ENCODE assay signal across 8 mouse cellular contexts in genomic region chr3:144561511-144562250, GRCm38 (mm10). TPM values are rescaled to one million over a fixed set of nuclear protein-coding genes. Genes with fewer than 3 reads are reported as not detected.
A peak's percentile ranks its signal among the peaks of the same experiment; 100 is the strongest.
DNase-seq lines count a peak whose midpoint lies in the region; ATAC-seq and TF ChIP-seq lines count a peak whose summit lies in the region.
"Had no signal": no experiment of that assay in that cellular context is flagged by ENCODE, and none has a peak within 500 bp of the region (broad histone marks: within the 10 kb centered on the region; RNA-seq: fewer than 3 reads in every experiment).

No protein-coding gene starts in this region.

- no peak overlapping the region for H3K27ac ChIP-seq in midbrain, embryonic 15.5 days
- H3K27ac ChIP-seq in midbrain, postnatal 0 days (ENCODE audit: low read depth, low read length), result no peak overlapping the region
- H3K27ac ChIP-seq in liver, embryonic 13.5 days, result no peak overlapping the region
- H3K27ac ChIP-seq: limb, embryonic 13.5 days had no signal

- H3K4me3 ChIP-seq in midbrain, embryonic 15.5 days, result no peak overlapping the region
- H3K4me3 ChIP-seq in midbrain, postnatal 0 days (ENCODE audit: low read depth, low read length), result no peak overlapping the region
- H3K4me3 ChIP-seq in erythroblast, embryonic 14.5 days (replicated peaks), result peak overlapping the region; percentile 28
- peak overlapping the region; percentile 25 for H3K4me3 ChIP-seq in liver, embryonic 13.5 days (replicated peaks)
- H3K4me3 ChIP-seq: limb, embryonic 13.5 days had no signal

- ATAC-seq in midbrain, embryonic 15.5 days (replicated peaks), result no peak
- no peak for ATAC-seq in midbrain, postnatal 0 days (ENCODE audit: low FRiP score)
- ATAC-seq in liver, embryonic 13.5 days (ENCODE audit: low read depth), result peak; percentile 54; the same call in 1 of the 2 replicates

- no peak overlapping the region for H3K9ac ChIP-seq in midbrain, embryonic 15.5 days
- H3K9ac ChIP-seq in midbrain, postnatal 0 days (replicated peaks; ENCODE audit: low read length, poor library complexity, severe bottlenecking), result no peak overlapping the region
- peak overlapping the region; percentile 47 for H3K9ac ChIP-seq in liver, embryonic 13.5 days
- H3K9ac ChIP-seq: limb, embryonic 13.5 days had no signal

- TF ChIP-seq CTCF in midbrain, postnatal 0 days (IDR thresholded peaks at IDR 0.05), result no peak

- H3K27me3 ChIP-seq in midbrain, embryonic 15.5 days (replicated peaks), result no peaks in the 10 kb centered on the region
- no peaks in the 10 kb centered on the region for H3K27me3 ChIP-seq in midbrain, postnatal 0 days (ENCODE audit: insufficient read depth, low read length)
- no peaks in the 10 kb centered on the region for H3K27me3 ChIP-seq in erythroblast, embryonic 14.5 days (ENCODE audit: control insufficient read depth)
- H3K27me3 ChIP-seq in liver, embryonic 13.5 days, result no peaks in the 10 kb centered on the region
- H3K27me3 ChIP-seq: limb, embryonic 13.5 days had no signal

- no peaks in the 10 kb centered on the region for H3K9me3 ChIP-seq in midbrain, embryonic 15.5 days
- no peaks in the 10 kb centered on the region for H3K9me3 ChIP-seq in midbrain, postnatal 0 days (ENCODE audit: low read length)
- no peaks in the 10 kb centered on the region for H3K9me3 ChIP-seq in erythroblast, embryonic 14.5 days (ENCODE audit: control insufficient read depth, low read length)
- H3K9me3 ChIP-seq in liver, embryonic 13.5 days (replicated peaks), result no peaks in the 10 kb centered on the region
- H3K9me3 ChIP-seq: limb, embryonic 13.5 days had no signal

- H3K36me3 ChIP-seq in midbrain, embryonic 15.5 days (replicated peaks), result no peaks in the 10 kb centered on the region
- no peaks in the 10 kb centered on the region for H3K36me3 ChIP-seq in midbrain, postnatal 0 days (ENCODE audit: insufficient read depth, low read length)
- H3K36me3 ChIP-seq in erythroblast, embryonic 14.5 days (ENCODE audit: control insufficient read depth), result no peaks in the 10 kb centered on the region
- H3K36me3 ChIP-seq in liver, embryonic 13.5 days, result no peaks in the 10 kb centered on the region
- H3K36me3 ChIP-seq: limb, embryonic 13.5 days had no signal

- peak overlapping the region; percentile 10; the same call in 1 of the 2 replicates for H3K4me2 ChIP-seq in midbrain, embryonic 15.5 days
- no peak overlapping the region for H3K4me2 ChIP-seq in midbrain, postnatal 0 days (ENCODE audit: low read depth, low read length, poor library complexity, severe bottlenecking)
- H3K4me2 ChIP-seq in liver, embryonic 13.5 days, result peak overlapping the region; percentile 55
- H3K4me2 ChIP-seq: limb, embryonic 13.5 days had no signal

- DNase-seq in midbrain, postnatal 0 days (ENCODE audit: low spot score), result no peak
- DNase-seq in liver, embryonic 13.5 days, result no peak
- DNase-seq in thymus, postnatal 0 days (ENCODE audit: low spot score), result peak; percentile 53
- no peak for DNase-seq in urinary bladder, postnatal 14 days (ENCODE audit: low spot score)
- DNase-seq in adipocyte (ENCODE audit: low spot score), result no peak

- H3K4me1 ChIP-seq in midbrain, embryonic 15.5 days, result peaks cover 16% of the 10 kb centered on the region
- H3K4me1 ChIP-seq in midbrain, postnatal 0 days (ENCODE audit: insufficient read depth, low read length), result no peaks in the 10 kb centered on the region
- H3K4me1 ChIP-seq in erythroblast, embryonic 14.5 days (ENCODE audit: control insufficient read depth), result peaks cover 18% of the 10 kb centered on the region
- peaks cover 48% of the 10 kb centered on the region for H3K4me1 ChIP-seq in liver, embryonic 13.5 days (replicated peaks)

- WGBS in midbrain, embryonic 15.5 days, result 62% methylated on average over 22 of the region's 22 CpGs
- WGBS in midbrain, postnatal 0 days, result 56% methylated on average over 22 of the region's 22 CpGs
- 24% methylated on average over 22 of the region's 22 CpGs for WGBS in liver, embryonic 13.5 days (ENCODE audit: insufficient replicate concordance)

RNA-seq across cellular contexts. Expression of gene Hs2st1, which starts 8.3 kb away (rescaled TPM):
- polyA plus RNA-seq in midbrain, embryonic 15.5 days (2015; fragmentation: Nextera tagmentation; extraction: Ambion mirVana), result 15.6 and 17.1 TPM in 2 replicates
- 48.5 and 53.2 TPM in 2 replicates for total RNA-seq in midbrain, postnatal 0 days (2014; rRNA removed)
- polyA plus RNA-seq in midbrain, postnatal 0 days (2015; fragmentation: Nextera tagmentation; extraction: Ambion mirVana), result 10.7 and 13.4 TPM in 2 replicates
- polyA plus RNA-seq in erythroblast, embryonic 14.5 days (2012), result 0.10 and 0.11 TPM in 2 replicates
- polyA plus RNA-seq in liver, embryonic 13.5 days (2015; fragmentation: Nextera tagmentation; extraction: Ambion mirVana), result 2.2 and 3.1 TPM in 2 replicates
- 7.6 and 10.8 TPM in 2 replicates for polyA plus RNA-seq in thymus, postnatal 0 days (2015; fragmentation: Nextera tagmentation; extraction: Ambion mirVana)

RNA-seq across cellular contexts. Expression of gene Selenof, which starts 8.4 kb away (rescaled TPM):
- polyA plus RNA-seq in midbrain, embryonic 15.5 days (2015; fragmentation: Nextera tagmentation; extraction: Ambion mirVana), result 501 and 507 TPM in 2 replicates
- total RNA-seq in midbrain, postnatal 0 days (2014; rRNA removed), result 287 and 293 TPM in 2 replicates
- polyA plus RNA-seq in midbrain, postnatal 0 days (2015; fragmentation: Nextera tagmentation; extraction: Ambion mirVana), result 596 and 650 TPM in 2 replicates
- polyA plus RNA-seq in erythroblast, embryonic 14.5 days (2012), result 1.8 and 2.4 TPM in 2 replicates
- polyA plus RNA-seq in liver, embryonic 13.5 days (2015; fragmentation: Nextera tagmentation; extraction: Ambion mirVana), result 316 and 342 TPM in 2 replicates
- polyA plus RNA-seq in thymus, postnatal 0 days (2015; fragmentation: Nextera tagmentation; extraction: Ambion mirVana), result 519 and 548 TPM in 2 replicates

Comparison
In these comparisons a context has a peak if more than half of its experiments do, and no peak if none do; other contexts are left out.
1. H3K4me3 ChIP-seq: peak in erythroblast, embryonic 14.5 days (single experiment) and liver, embryonic 13.5 days (single experiment); none in midbrain, embryonic 15.5 days (single experiment) and midbrain, postnatal 0 days (single experiment).
2. RNA of gene Selenof, which starts 8.4 kb away (polyA plus RNA-seq): 596 to 650 TPM in midbrain, postnatal 0 days, 519 to 548 TPM in thymus, postnatal 0 days, 501 to 507 TPM in midbrain, embryonic 15.5 days and 316 to 342 TPM in liver, embryonic 13.5 days; 1.8 to 2.4 TPM in erythroblast, embryonic 14.5 days; every median in the first group is over 10 times any median in the second.